Mouse (Mus musculus): Measurements from ENCODE around the gene Fyttd1. TPM values are rescaled to one million over a fixed set of nuclear protein-coding genes. Genes with fewer than 3 reads are reported as not detected.
A peak's percentile ranks its signal among the peaks of the same experiment; 100 is the strongest.
"Not testable (repeated sequence)": the region's sequence is repeated elsewhere in the genome, so short reads cannot be mapped to it uniquely, and the experiment has no call there.

Fyttd1 gene
- 100 to 1,000 TPM; 108 to 111 TPM for total RNA-seq (2021)
- long read RNA-seq, experiment 1, full-length matches to known transcripts: 63 of 74 reads
- long read RNA-seq, experiment 1, partial matches to known transcripts: 1 of 74 reads
- long read RNA-seq, experiment 1, other reads (novel, unspliced or antisense): 10 of 74 reads
- long read RNA-seq, experiment 2, full-length matches to known transcripts: 90 of 103 reads
- long read RNA-seq, experiment 2, partial matches to known transcripts: 1 of 103 reads
- long read RNA-seq, experiment 2, other reads (novel, unspliced or antisense): 12 of 103 reads

GRCm38 (mm10) chr16:32877343-32878156 is at the start of gene Fyttd1, which contains the start of gene Rubcn:
TSS of gene Fyttd1 (plus strand) at chr16:32877500.
TSS of gene Rubcn (minus strand) at chr16:32877766.
- intact Hi-C loops (cut with DNase I; ENCODE audit: low total_unique reads): loop anchor here (5.0 kb wide), 2 partner anchors 50 to 65 kb away; partner anchors contain the start of gene Smbd1
- peak; percentile 97 for DNase-seq

GRCm38 (mm10) chr16:32829104-32829503 is 48.2 kb upstream of the Fyttd1 start:
- intact Hi-C loops (cut with DNase I; ENCODE audit: low total_unique reads): loop anchor here (5.0 to 10.0 kb wide), 2 partner anchors 48 to 146 kb away; partner anchors contain the start of genes Fyttd1 and Rubcn
- no peak for DNase-seq

- no peak for DNase-seq
- intact Hi-C loops (cut with DNase I; ENCODE audit: low total_unique reads): no loop called here
These were observed 45.8 kb upstream of the Fyttd1 start for GRCm38 (mm10) chr16:32831501-32831900.

- no peak for DNase-seq
- intact Hi-C loops (cut with DNase I; ENCODE audit: low total_unique reads): no loop called here
These were observed 30.2 kb upstream of the Fyttd1 start for GRCm38 (mm10) chr16:32847103-32847502.

GRCm38 (mm10) chr16:32849042-32849830 is 28.1 kb upstream of the Fyttd1 start:
- DNase-seq: no peak
- intact Hi-C loops (cut with DNase I; ENCODE audit: low total_unique reads): no loop called here

- DNase-seq: no peak
- intact Hi-C loops (cut with DNase I; ENCODE audit: low total_unique reads): no loop called here
These were observed 23.7 kb upstream of the Fyttd1 start for GRCm38 (mm10) chr16:32853492-32854049.

GRCm38 (mm10) chr16:32854050-32854571 is 23.2 kb upstream of the Fyttd1 start:
- DNase-seq: no peak
- intact Hi-C loops (cut with DNase I; ENCODE audit: low total_unique reads): no loop called here

GRCm38 (mm10) chr16:32856751-32857150 is 20.5 kb upstream of the Fyttd1 start:
- intact Hi-C loops (cut with DNase I; ENCODE audit: low total_unique reads): no loop called here
- DNase-seq: peak; percentile 46

- peak; percentile 20 for DNase-seq
These were observed 18.9 kb upstream of the Fyttd1 start for GRCm38 (mm10) chr16:32858356-32858755.

GRCm38 (mm10) chr16:32858771-32859636 is 18.3 kb upstream of the Fyttd1 start:
- peak; percentile 49 for DNase-seq
- intact Hi-C loops (cut with DNase I; ENCODE audit: low total_unique reads): no loop called here

More at GRCm38 (mm10) chr16:32858356-32858755, 18.9 kb upstream of the Fyttd1 start:
- intact Hi-C loops (cut with DNase I; ENCODE audit: low total_unique reads): no loop called here

GRCm38 (mm10) chr16:32861813-32862385 is 15.4 kb upstream of the Fyttd1 start:
- no peak for DNase-seq
- intact Hi-C loops (cut with DNase I; ENCODE audit: low total_unique reads): no loop called here

- intact Hi-C loops (cut with DNase I; ENCODE audit: low total_unique reads): no loop called here
- no peak for DNase-seq
These were observed 11.9 kb upstream of the Fyttd1 start for GRCm38 (mm10) chr16:32865401-32865800.

- DNase-seq: no peak
- intact Hi-C loops (cut with DNase I; ENCODE audit: low total_unique reads): no loop called here
These were observed 10.6 kb upstream of the Fyttd1 start for GRCm38 (mm10) chr16:32866713-32867112.

- intact Hi-C loops (cut with DNase I; ENCODE audit: low total_unique reads): no loop called here
- peak; percentile 88 for DNase-seq
These were observed 9.3 kb upstream of the Fyttd1 start for GRCm38 (mm10) chr16:32867919-32868552.

- intact Hi-C loops (cut with DNase I; ENCODE audit: low total_unique reads): no loop called here
- DNase-seq: no peak
These were observed 7.1 kb upstream of the Fyttd1 start for GRCm38 (mm10) chr16:32870231-32870630.

GRCm38 (mm10) chr16:32873366-32873765 is 3.9 kb upstream of the Fyttd1 start:
- DNase-seq: no peak
- intact Hi-C loops (cut with DNase I; ENCODE audit: low total_unique reads): no loop called here

- intact Hi-C loops (cut with DNase I; ENCODE audit: low total_unique reads): loop anchor here (5.0 kb wide), 2 partner anchors 48 to 63 kb away; partner anchors contain the start of gene Smbd1
- not testable (repeated sequence) for DNase-seq
These were observed 2.0 kb upstream of the Fyttd1 start for GRCm38 (mm10) chr16:32875281-32875680.

Data from gastrocnemius, postnatal 14 days (tissue).